Mouse (Mus musculus) gastrocnemius, postnatal 4 days (tissue): ENCODE data around the gene Tmcc2. TPM values are rescaled to one million over a fixed set of nuclear protein-coding genes. Genes with fewer than 3 reads are reported as not detected.

ENCODE experiments used
- DNase-seq, 2 experiments: peaks; one replicate each; pipeline ENCODE4 v3.0.0; 2021 to 2022; ENCODE audit warnings: low spot score in 2 of 2, mixed read lengths in 2 of 2
- total RNA-seq, 2 experiments: library from RNA; stranded (reverse); gene quantifications; 2 replicates each; pipeline ENCODE4 v1.2.3; 2021

Tmcc2 gene
- total RNA-seq, 2 experiments from 2014 or later = 27.0 to 29.6 TPM

DNA sequence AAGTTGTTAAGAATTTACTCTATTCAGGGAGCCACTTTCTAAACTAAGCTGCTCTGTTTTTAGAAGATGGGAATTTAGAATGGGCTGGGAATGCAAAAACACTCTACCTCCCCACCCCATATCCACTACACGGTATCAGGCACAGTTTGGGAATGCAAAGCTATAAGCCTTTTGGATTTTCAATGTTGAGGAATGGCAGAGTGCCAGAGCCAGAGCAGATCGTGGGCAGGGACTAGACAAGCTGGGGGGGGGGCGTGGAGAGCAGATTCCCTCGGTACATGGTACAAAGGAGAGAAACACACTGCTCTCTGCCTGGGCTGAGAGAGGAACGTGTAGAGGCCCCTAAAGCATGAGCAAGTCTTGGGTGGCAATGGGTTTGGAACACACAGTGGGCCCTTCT lies 1.8 kb upstream of the Tmcc2 start:
- DNase-seq = no peak

DNA sequence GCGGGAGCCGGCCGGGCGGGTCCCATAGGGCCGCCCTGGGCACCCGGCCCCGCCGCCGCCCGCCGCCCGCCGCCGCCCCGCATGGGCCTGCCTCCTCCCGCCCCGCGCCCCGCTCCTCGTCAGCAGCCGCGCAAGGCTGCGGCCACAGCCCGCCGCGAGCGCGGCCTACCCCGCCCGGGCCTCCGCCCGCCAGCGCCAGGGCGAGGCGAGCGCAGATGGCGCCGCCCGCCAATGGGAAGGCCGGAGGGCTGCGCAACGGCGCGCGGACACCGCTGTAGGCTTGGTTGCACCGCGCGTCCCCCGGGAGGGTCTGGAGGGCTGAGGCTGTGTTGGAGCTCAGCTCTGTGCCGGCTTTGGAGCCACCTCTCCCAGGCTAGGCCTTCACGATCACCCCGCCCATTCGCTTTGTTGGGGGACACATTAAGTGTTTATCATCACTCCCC lies 520 bp upstream of the Tmcc2 start:
- peak; percentile 66 to 80 for DNase-seq

DNA sequence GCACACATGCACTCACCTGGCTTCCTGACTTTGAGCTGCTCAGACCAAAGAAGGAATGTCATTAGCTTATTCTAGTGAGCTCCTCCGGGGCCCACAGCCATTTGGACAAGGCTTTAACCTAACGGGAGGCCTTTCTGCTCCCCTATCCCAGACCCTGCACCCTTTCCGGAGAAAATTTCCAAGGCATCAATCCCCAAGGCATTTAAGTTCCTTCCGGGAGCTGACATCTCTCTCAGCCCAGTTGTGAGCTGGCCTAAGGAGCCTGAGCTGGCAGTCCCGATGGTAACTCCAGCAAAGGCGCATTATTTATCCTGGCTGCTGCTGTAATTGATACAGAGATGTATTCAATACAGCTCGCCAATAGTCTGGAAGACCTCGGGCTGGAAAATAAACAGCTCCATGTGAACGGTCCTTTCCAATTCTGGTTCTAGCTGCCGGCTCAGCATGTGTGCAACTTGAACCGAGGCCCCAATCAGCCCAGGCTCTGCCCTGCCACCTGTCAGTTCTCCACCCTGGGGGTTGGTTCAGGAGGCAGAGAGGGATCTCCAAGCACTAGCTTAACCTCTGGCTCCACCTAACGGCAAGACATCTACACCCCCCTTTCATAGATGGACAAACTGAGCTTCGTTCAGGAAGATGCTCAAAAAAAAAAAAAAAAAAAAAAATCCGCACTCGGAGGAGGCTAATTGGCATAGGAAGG lies 1.0 kb downstream of the Tmcc2 start:
- DNase-seq = no peak

DNA sequence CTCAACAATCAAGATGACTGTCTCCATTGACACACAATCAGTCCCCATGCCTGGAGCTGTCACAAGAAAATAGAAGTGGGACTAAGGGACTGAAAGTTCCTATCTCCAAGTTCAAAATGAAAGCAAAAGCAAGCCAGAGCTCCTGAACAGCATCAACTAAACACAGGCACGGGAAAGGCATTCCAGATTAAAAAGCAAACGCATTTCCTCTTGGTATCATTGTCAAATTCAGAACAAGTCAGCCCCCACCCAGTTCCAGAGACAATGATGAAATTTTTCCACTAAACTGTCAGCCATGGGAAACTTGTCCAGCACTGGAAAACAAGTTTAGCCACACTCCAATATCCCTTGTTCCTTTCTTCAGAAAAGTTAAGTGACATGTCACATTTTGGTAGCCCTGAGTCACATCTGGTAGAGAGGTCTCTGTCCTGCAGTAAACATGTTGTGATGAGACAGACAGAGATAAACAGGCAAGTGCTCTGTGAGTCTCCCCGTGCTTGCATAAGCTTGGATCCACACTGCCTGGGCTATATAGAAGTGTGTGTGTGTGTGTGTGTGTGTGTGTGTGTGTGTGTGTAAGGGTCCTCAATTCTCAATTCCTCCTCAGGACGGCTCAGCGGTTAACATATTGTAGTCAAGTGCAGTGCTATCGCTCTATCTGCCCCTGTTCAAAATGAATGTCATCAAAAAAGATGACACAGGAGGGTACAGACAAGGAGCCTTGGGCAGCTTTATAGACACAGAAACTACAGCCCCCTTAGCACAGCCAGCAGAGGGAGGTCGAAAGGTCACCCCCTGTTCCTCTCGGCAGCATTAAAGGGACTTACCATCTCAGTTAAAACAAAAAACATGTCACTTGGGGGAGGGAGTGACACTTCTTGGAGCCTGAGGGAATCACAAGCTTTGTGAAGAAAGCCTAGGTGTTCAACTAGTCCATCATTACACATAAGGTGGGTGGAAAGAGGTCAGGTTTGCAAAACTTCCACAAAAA lies 2.0 kb downstream of the Tmcc2 start:
- no peak for DNase-seq

DNA sequence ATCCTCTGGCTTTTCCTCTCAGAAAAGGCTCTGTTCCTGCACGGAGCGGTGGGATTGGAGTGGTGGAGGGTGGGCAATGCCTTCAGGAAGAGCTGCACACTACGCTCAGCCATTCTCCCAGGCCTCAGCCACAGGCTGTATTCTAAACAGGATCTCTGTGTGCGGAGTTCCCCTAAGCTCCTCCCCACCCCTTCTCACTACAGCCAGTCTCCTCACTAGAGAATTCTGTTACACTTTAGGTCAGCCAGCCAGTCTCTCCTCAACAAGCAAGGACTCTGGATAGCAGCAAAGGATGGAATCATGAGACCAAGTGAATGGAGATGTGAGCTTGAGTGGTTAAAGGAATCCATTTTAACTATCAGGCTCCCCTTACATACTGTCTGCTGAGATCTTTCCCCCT lies 3.1 kb downstream of the Tmcc2 start:
- DNase-seq = no peak

DNA sequence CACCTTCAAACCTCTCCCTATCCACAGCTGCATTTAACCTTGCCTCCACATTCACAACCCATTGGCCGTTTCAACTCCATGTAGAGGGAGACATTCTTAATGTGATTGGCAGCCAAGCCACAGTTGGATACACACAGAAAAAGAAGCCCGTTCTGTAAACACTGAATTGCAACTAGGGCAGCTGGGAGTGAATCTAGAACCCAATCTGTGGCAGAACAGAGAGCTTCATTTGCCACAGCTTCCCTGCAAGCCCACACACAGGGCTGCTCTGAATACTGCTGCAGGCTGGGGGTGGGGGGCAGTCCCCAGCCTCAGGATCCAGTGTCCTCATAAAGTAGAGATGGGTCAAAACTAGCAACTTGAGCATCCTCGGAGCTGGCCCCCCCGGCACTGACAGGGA lies 4.8 kb downstream of the Tmcc2 start:
- DNase-seq = no peak

DNA sequence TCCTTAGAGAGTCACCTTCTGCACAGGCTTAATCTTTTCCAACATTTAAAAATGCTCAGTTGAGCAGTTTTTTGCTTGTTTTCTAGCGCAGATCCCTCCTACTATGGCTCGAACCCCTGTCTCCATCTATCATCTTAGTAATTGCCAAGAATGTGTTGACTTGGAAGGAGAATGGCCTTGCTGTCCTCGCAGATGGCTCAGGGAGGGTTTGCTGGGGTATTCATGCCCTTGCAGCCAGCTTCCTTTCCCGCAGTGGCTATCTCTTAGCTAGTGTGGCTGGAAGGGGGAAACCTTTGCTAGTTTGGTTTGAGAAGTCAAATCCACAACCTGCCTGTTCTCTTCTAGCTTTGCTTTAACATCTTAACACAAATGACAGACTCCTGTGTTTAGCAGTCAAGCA lies 5.4 kb downstream of the Tmcc2 start:
- DNase-seq = no peak

DNA sequence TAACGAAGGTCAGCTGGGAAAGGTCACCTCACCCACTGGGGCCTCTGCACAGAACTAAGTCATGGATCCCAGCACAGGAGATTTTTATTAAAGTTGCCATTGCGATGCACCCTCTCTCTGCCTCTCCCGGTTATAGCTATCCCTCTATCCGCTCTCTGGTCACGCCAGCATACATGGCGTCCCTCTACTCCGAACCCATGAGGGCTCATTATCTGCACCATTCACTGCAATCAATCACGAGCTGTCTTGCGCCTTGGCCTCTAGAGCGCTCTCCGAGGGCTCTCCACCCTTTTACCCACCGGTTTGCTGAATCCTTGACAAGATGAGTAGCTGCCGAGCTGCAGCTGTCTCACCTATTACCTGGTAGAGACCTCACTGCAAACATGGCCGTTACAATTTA lies 5.8 kb downstream of the Tmcc2 start:
- DNase-seq = no peak

DNA sequence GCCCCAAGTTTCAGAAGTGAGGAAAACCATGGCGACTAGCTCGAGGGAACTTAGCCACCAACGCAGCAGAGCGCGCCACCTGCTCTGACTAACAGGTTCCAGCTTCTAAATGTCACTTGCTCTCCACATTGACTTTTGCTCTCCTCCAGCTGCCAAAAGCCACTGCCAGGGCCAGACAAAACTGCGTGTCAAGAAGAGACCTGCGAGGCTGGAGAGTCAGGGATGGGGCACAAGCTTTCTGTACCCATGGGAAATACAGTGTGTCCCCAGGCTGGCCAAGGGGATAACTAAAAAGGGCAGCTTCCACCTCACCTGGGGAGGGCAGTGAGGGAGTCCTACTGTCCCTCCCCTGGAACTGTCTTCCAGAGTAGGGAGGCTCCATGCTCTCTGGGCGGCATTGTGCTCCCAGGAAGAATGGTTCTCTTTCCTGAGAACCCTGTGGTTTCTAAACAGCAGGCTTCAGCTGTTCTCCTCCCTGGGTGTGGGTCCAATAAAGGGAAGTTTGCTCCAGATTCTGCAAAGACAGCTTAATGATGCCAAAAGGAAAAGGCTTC lies 7.0 kb downstream of the Tmcc2 start:
- DNase-seq = peak in 1 of 2 experiments; percentile 14

DNA sequence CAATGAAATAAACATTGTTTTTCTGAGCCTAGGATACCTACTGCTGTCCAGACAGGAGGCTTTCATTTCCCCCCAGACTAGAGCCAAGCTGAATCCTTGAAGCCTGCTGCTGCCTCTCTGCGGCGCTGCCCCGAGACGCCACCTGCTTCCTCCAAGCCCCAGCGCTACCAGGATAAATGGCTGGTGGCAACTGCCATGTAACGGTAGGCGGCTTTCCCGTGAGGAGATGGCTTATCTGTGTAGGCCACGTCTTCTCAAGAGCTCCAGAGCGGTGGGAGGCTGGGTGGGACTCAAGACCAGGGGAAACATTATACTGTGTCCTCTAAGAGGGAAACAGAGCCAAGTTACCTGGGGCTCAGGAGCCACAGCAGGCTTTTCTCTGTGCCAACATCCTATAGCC lies 9.2 kb downstream of the Tmcc2 start:
- no peak for DNase-seq

DNA sequence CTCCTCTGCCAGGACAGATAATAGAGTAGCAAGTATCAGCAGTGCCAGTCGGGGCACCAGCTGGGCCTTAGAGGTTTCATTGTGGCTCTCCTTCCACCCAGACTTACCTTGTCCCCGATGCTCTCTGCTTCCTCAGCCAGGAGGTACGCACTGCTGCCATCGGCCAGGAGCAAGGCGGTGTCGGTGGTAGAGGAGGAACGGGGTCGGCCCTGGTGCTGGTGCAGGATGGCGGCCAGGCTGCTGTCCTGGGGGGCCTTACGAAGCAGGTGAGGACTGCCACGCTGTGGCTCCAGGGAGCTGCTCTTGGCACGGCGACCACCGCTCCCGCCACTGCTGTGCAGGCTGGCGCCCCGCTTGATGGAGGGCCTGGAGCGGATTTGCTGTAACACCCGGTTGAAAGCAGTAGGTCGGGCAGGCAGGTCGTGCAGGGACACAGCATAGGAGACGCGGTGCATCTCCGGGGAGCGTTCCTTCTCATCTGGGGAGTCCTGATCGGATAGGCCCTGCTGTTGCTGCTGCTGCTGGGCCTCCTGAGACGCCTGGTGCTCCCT lies 10.5 kb downstream of the Tmcc2 start:
- no peak for DNase-seq

DNA sequence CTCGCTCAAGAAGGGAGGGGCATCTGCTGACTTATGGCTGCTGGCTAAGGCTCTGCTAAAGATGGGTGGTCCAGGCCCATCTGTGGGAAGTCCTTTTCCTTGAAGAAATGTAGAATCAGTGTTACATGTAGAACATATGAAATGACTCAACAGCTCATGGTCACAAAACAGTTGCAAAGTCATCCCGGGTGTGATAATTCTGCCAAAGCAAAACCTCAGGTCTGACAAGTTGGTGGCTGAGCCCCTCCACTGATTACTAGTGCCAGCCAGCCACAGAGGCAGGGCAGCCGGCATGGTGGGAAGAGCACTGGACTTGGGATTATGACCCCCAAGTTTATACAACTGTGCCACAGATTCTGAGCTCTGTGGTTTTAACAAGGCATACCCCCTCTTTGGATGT lies 13.3 kb downstream of the Tmcc2 start:
- no peak for DNase-seq

DNA sequence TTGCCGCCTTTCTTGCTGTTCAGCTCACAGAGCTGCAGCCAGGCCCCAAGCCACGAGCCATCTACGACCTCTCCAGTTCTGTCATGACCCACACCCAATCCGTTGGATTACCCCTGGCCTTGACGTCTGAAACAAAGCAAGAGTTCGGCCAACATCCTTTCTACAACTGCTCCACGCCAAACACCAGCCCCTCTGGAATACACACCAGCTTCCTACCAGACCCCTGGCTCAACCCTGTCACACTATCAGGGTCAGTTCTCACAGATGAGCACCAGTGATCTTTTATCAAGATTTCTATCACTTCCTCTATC lies 14.1 kb downstream of the Tmcc2 start:
- no peak for DNase-seq

DNA sequence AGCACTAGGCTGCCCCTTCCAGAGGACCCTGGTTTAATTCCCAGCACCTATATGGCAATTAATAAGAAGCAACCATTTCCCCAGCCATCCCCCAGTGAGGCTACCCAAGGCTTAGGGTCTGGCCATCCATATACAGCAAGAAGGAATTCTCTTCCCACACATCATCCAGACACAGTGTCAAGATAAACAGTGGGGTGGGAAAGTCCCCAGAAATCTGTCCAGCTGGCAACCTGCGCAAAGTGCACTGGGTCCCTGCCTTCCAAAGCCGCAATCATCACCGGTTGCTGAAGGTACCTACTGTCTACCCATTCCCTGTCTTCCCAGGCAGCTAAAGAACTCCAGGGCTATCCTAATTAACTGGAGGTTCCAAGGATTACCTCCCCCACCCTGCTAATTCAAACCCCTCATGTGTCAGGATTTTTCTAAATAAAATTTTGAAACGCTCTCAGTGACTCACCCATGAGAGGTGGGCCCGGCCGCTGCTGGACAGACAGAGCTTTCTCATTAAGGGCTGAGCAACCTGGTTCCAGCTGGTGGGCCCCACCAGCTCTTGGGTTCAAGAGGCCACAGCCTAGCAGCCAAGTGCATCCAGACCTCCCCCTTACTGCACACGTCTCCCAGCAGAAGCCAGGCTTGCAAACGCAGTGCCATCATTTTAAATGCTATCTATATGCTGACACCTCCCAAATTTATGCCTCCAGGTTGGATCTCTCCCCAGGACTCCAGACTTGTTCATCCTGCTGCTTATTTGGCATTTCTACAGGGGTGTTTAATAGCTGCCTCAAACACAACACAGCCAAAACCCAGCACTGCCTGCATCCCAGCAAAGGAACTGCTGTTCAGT lies 14.6 kb downstream of the Tmcc2 start:
- DNase-seq = no peak

DNA sequence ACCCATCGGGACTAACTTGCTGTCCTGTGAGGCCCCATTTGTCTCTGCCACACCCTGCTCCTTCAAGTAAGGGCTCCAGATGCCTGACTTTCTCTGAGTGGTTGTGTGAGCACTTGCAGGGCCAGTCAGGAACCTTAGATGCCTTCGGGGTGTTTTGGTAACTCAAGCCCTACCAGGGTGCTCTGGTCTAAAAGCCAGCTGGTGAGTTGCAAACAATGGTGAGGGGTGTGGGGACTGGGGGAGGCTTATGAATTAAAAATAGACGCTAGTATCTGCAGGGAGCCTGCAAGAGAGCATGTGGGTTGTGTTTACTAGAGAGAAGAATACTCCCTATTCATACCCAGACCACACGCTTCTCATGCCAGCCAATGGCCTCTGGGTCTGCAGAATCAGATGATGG lies 15.8 kb downstream of the Tmcc2 start:
- no peak for DNase-seq

DNA sequence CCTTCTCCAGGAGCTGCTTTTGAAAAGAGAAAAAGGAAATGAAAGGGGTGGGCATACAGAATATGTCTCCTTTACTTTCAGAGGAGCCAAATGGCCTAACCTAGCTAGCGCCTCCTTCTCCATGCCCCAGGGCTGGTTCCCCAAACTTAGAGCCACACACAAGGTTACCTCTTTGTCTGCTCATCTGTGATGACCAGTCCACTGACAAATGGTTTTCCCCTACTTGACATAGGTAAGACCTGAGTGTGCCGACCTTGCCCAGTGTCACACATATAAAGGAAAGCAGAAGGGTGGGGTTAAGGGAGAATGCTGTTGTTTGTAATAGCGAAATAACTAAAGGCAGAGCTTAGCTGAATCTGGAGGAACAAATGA lies 16.2 kb downstream of the Tmcc2 start:
- DNase-seq = no peak

DNA sequence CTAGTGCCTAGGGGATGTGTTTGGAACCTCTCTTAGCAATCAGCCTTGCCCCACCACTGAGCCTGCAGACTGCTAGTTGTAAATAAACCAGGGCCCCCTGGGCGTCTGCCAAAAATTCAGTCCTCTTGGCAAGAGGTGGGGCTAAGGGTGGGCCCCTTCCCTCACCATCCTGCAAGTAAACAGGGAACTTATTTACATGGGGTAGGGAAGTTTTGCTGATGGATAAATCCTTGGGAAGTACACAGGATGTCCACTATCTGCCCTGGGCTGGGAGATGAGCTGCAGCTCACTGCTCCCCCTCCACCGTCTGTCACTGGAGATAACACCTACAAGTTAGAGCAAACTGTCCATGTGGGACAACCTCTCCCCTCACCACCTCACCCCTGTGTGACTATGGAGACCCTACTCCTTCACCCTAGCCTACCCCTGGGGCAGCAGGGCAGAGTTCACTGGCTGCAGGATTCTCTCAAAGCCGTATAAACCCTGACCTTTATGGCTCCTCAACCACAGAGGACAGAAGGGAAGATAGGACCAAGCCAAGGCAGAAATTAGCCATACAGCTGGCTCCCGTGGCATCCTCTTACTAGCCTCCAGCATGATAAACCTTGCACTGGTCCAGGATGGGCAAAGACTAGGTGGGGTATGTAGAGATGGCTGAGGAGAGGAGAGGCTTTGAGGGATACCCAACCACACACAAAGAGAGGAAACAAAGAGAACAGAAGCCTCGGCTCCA lies 16.8 kb downstream of the Tmcc2 start:
- DNase-seq = no peak

DNA sequence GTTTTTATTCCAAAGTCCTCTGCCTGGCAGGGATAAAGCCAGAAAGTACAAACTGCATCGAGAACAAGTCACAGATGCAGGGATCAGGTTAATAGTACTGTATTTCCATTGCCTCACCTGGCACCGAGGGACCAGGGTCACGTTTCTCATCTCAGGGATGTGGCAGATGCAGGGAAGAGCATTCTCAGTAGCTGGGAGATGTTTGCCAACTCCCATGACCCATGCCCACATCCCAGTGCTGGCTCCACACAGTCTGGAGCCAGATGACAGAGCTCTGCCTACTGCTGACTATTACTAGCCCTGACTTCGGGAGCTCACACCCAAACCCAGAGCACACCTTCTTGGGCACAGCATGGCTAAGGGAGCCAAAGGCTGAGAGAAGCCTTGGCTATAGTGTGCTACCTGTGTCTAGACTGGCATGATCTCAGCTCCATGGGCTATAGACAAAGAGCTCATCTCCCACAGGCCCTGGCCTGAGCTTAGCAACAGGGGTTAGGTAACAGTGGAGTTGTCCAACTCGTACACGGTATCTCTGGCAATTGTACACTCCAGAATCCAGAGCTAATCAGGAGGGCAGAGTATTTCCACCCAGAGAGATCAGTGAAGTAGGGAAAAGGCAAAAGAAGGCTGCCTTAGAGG lies 18.1 kb downstream of the Tmcc2 start:
- DNase-seq = no peak

DNA sequence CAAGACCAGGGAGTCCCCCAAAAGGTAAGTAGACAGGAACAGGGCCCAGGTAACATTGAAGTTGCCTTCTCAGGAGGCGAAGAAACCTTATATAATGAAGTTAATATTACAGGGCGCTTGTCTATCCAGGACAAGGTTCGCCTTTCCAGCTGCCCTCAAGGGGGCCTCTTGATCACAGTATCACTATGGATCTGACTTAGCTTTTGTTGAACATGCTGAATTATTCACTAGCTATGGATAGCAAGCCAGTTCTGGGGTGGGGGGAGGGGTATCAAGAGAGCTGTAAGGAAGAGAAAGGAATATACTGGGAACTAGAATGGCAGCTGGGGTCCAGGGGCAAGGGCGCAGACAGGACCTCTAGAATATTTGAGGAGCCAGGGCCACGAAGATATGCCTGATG lies 18.7 kb downstream of the Tmcc2 start:
- DNase-seq = no peak
